Mouse (Mus musculus) midbrain, postnatal 0 days (tissue): Measurements from ENCODE around the gene Nkg7. TPM values are rescaled to one million over a fixed set of nuclear protein-coding genes. Genes with fewer than 3 reads are reported as not detected.

Experiments
- ATAC-seq: fragments of 200-750 bp; cut with Nextera tagmentation; 2 replicates; pipeline ENCODE4 v1.8.0; 2017; ENCODE audit warnings: moderate number of reproducible peaks, mild to moderate bottlenecking, moderate TSS enrichment, moderate library complexity; ENCODE audit not compliant: low FRiP score
- DNase-seq: peaks from one replicate; pipeline ENCODE4 v3.0.0-alpha.2; 2015; ENCODE audit warnings: low spot score
- H3K27ac ChIP-seq: fragments of 300-500 bp; sonication (generic); 2 replicates; pipeline ENCODE4 v1.5.1; 2014; ENCODE audit warnings: low read depth, mild to moderate bottlenecking, low read length, mixed read lengths
- H3K27me3 ChIP-seq: fragments of 300-500 bp; sonication (generic); 2 replicates; pipeline ENCODE4 v1.6.1; 2014; ENCODE audit warnings: low read length, control low read depth, mixed read lengths; ENCODE audit not compliant: insufficient read depth
- H3K36me3 ChIP-seq: fragments of 300-500 bp; sonication (generic); 2 replicates; pipeline ENCODE4 v1.6.1; 2014; ENCODE audit warnings: low read length, control low read depth, mixed read lengths; ENCODE audit not compliant: insufficient read depth
- H3K4me1 ChIP-seq: fragments of 300-500 bp; sonication (generic); 2 replicates; pipeline ENCODE4 v1.6.1; 2014; ENCODE audit warnings: mild to moderate bottlenecking, control low read depth, antibody characterized with exemption, low read length, mixed read lengths; ENCODE audit not compliant: insufficient read depth
- H3K4me2 ChIP-seq: fragments of 300-500 bp; sonication (generic); 2 replicates; pipeline ENCODE4 v1.6.1; 2014; ENCODE audit warnings: low read depth, mild to moderate bottlenecking, low read length, mixed read lengths; ENCODE audit not compliant: poor library complexity, severe bottlenecking
- H3K4me3 ChIP-seq: fragments of 300-500 bp; sonication (generic); 2 replicates; pipeline ENCODE4 v1.5.1; 2014; ENCODE audit warnings: low read depth, mild to moderate bottlenecking, low read length, moderate library complexity
- H3K9ac ChIP-seq: fragments of 300-500 bp; sonication (generic); replicated peaks from 2 replicates; pipeline ENCODE4 v1.6.1; 2014; ENCODE audit warnings: mild to moderate bottlenecking, low read length, moderate library complexity, mixed read lengths; ENCODE audit not compliant: poor library complexity, severe bottlenecking
- H3K9me3 ChIP-seq: fragments of 300-500 bp; sonication (generic); 2 replicates; pipeline ENCODE4 v1.6.1; 2016; ENCODE audit warnings: low read length, control low read depth
- CTCF ChIP-seq: IDR thresholded peaks from 2 replicates; pipeline ENCODE4 v1.5.1; 2016; ENCODE audit warnings: antibody characterized with exemption, mild to moderate bottlenecking
- WGBS: fragments of 180-500 bp; shearing (Covaris S2); extraction: QIAGEN DNeasy Blood & Tissue Kit; methylation state at CpG from one replicate; pipeline ENCODE4 v1.1.7; 2014; 5-methylcytosine and 5-hydroxymethylcytosine counted together
- polyA plus RNA-seq: library from polyadenylated mRNA; unstranded; fragments of >200 nt; fragmentation: Nextera tagmentation; extraction: Ambion mirVana; gene quantifications from 2 replicates; pipeline ENCODE4 v1.2.1, GENCODE M21; 2015
- total RNA-seq: library from RNA; depleted of rRNA; stranded (reverse); fragments of >200 nt; gene quantifications from 2 replicates; pipeline ENCODE4 v1.2.3, GENCODE M21; 2014

Gene Nkg7
- total and polyA plus RNA-seq, 2 experiments from 2014 or later, result 0.32 TPM; not detected in 1

- Histone ChIP-seq H3K27ac (peak overlapping the region; percentile 68; the same call in 1 of the 2 replicates), H3K9ac (peak overlapping the region; percentile 71), H3K4me3 (peak overlapping the region; percentile 48), H3K27me3 (no peaks in the 10 kb centered on the region), H3K9me3 (no peaks in the 10 kb centered on the region), H3K4me1 (no peaks in the 10 kb centered on the region), H3K4me2 (peak overlapping the region; percentile 89), H3K36me3 (no peaks in the 10 kb centered on the region)
- ATAC-seq (peak; percentile 4), DNase-seq (peak; percentile 61)
- 6% methylated on average over 34 of the region's 35 CpGs for WGBS
- TF ChIP-seq CTCF, result no peak; the same call in 1 of the 2 replicates
Observed at GRCm38 (mm10) chr7:43464864-43465343, 28.0 kb downstream of the Nkg7 start.

GRCm38 (mm10) chr7:43465344-43466098, 28.6 kb downstream of the Nkg7 start:
- peak; percentile 61 for TF ChIP-seq CTCF
- Histone ChIP-seq H3K9ac (peak overlapping the region; percentile 71), H3K27ac (peak overlapping the region; percentile 68; the same call in 1 of the 2 replicates), H3K4me2 (peak overlapping the region; percentile 89), H3K36me3 (no peaks in the 10 kb centered on the region), H3K4me1 (no peaks in the 10 kb centered on the region), H3K27me3 (no peaks in the 10 kb centered on the region), H3K4me3 (peak overlapping the region; percentile 48), H3K9me3 (no peaks in the 10 kb centered on the region)
- peak; percentile 83 for ATAC-seq
- DNase-seq, result peak; percentile 93
- WGBS, result under 1% methylated on average over 33 of the region's 33 CpGs

GRCm38 (mm10) chr7:43466099-43466694, 29.3 kb downstream of the Nkg7 start:
- Histone ChIP-seq H3K27me3 (no peaks in the 10 kb centered on the region), H3K9me3 (no peaks in the 10 kb centered on the region), H3K9ac (peak overlapping the region; percentile 60), H3K4me3 (peak overlapping the region; percentile 48), H3K36me3 (no peaks in the 10 kb centered on the region), H3K4me2 (peak overlapping the region; percentile 89), H3K27ac (peak overlapping the region; percentile 39; the same call in 1 of the 2 replicates), H3K4me1 (no peaks in the 10 kb centered on the region)
- peak; percentile 87 for DNase-seq
- WGBS, result under 1% methylated on average over 33 of the region's 33 CpGs
- TF ChIP-seq CTCF, result peak; percentile 96
- ATAC-seq, result peak; percentile 74

- Histone ChIP-seq H3K9ac (no peak overlapping the region), H3K27ac (no peak overlapping the region), H3K9me3 (no peaks in the 10 kb centered on the region), H3K4me3 (no peak overlapping the region), H3K36me3 (peaks cover 8% of the 10 kb centered on the region; the same call in 1 of the 2 replicates), H3K4me2 (no peak overlapping the region), H3K4me1 (no peaks in the 10 kb centered on the region), H3K27me3 (no peaks in the 10 kb centered on the region)
- ATAC-seq (no peak), DNase-seq (peak; percentile 25)
- TF ChIP-seq CTCF, result peak; percentile 70
- 40% methylated on average over 8 of the region's 8 CpGs for WGBS
Observed at GRCm38 (mm10) chr7:43470373-43470772, 33.5 kb downstream of the Nkg7 start.

- Histone ChIP-seq H3K27ac (no peak overlapping the region), H3K9ac (no peak overlapping the region), H3K4me3 (no peak overlapping the region), H3K4me1 (no peaks in the 10 kb centered on the region), H3K9me3 (no peaks in the 10 kb centered on the region), H3K4me2 (no peak overlapping the region), H3K27me3 (no peaks in the 10 kb centered on the region), H3K36me3 (peaks cover 28% of the 10 kb centered on the region)
- DNase-seq (no peak), ATAC-seq (peak; percentile 28; the same call in 1 of the 2 replicates)
- WGBS, result 23% methylated on average over 23 of the region's 23 CpGs
- TF ChIP-seq CTCF, result peak; percentile 53
Observed at GRCm38 (mm10) chr7:43475706-43476105, 38.8 kb downstream of the Nkg7 start.

GRCm38 (mm10) chr7:43476376-43476775, 39.5 kb downstream of the Nkg7 start:
- WGBS, result 17% methylated on average over 13 of the region's 13 CpGs
- no peaks in the 10 kb centered on the region for H3K4me1 ChIP-seq

More at GRCm38 (mm10) chr7:43476376-43476775, 39.5 kb downstream of the Nkg7 start:
- no peak for ATAC-seq
- TF ChIP-seq CTCF, result no peak
- no peak overlapping the region for H3K4me2 ChIP-seq
- no peak overlapping the region for H3K4me3 ChIP-seq
- H3K9me3 ChIP-seq, result no peaks in the 10 kb centered on the region
- peaks cover 28% of the 10 kb centered on the region for H3K36me3 ChIP-seq
- no peak overlapping the region for H3K27ac ChIP-seq
- DNase-seq, result no peak
- no peaks in the 10 kb centered on the region for H3K27me3 ChIP-seq
- H3K9ac ChIP-seq, result no peak overlapping the region
